Mouse (Mus musculus) thymus, postnatal 10 days (tissue): ENCODE measurements around the gene Siah2.

ENCODE experiments used
- DNase-seq, 2 experiments: peaks; one replicate each; pipeline ENCODE4 v3.0.0; 2021; ENCODE audit warnings: low spot score in 2 of 2

Gene Siah2

GRCm38 (mm10) chr3:58691997-58692721 lies at the start of gene Siah2:
Siah2 (minus strand) TSS chr3:58692400.
- peak; percentile 83 to 84 for DNase-seq

GRCm38 (mm10) chr3:58739536-58739935 lies 47.3 kb upstream of the Siah2 start:
- no peak for DNase-seq

- DNase-seq: no peak
Measured at GRCm38 (mm10) chr3:58738346-58739089, 46.3 kb upstream of the Siah2 start.

GRCm38 (mm10) chr3:58731520-58731919 lies 39.3 kb upstream of the Siah2 start:
- no peak for DNase-seq

- no peak for DNase-seq
Measured at GRCm38 (mm10) chr3:58730580-58730979, 38.4 kb upstream of the Siah2 start.

- DNase-seq: no peak
Measured at GRCm38 (mm10) chr3:58729549-58729948, 37.3 kb upstream of the Siah2 start.

- no peak for DNase-seq
Measured at GRCm38 (mm10) chr3:58727601-58728000, 35.4 kb upstream of the Siah2 start.

GRCm38 (mm10) chr3:58727012-58727411 lies 34.8 kb upstream of the Siah2 start:
- DNase-seq: peak in 1 of 2 experiments; percentile 12

- no peak for DNase-seq
Measured at GRCm38 (mm10) chr3:58726374-58726773, 34.2 kb upstream of the Siah2 start.

GRCm38 (mm10) chr3:58724815-58725214 lies 32.6 kb upstream of the Siah2 start:
- no peak for DNase-seq

- DNase-seq: no peak
Measured at GRCm38 (mm10) chr3:58723656-58724055, 31.5 kb upstream of the Siah2 start.

- no peak for DNase-seq
Measured at GRCm38 (mm10) chr3:58719461-58720230, 27.4 kb upstream of the Siah2 start.

GRCm38 (mm10) chr3:58716705-58717104 lies 24.5 kb upstream of the Siah2 start:
- no peak for DNase-seq

- DNase-seq: no peak
Measured at GRCm38 (mm10) chr3:58714767-58715166, 22.6 kb upstream of the Siah2 start.

- DNase-seq: no peak
Measured at GRCm38 (mm10) chr3:58714034-58714433, 21.8 kb upstream of the Siah2 start.

GRCm38 (mm10) chr3:58713191-58713590 lies 21.0 kb upstream of the Siah2 start:
- no peak for DNase-seq

- no peak for DNase-seq
Measured at GRCm38 (mm10) chr3:58704547-58704946, 12.3 kb upstream of the Siah2 start.

- DNase-seq: no peak
Measured at GRCm38 (mm10) chr3:58703748-58704147, 11.5 kb upstream of the Siah2 start.

- DNase-seq: no peak
Measured at GRCm38 (mm10) chr3:58702329-58702728, 10.1 kb upstream of the Siah2 start.

GRCm38 (mm10) chr3:58701441-58701840 lies 9.2 kb upstream of the Siah2 start:
- no peak for DNase-seq

- no peak for DNase-seq
Measured at GRCm38 (mm10) chr3:58697926-58698325, 5.7 kb upstream of the Siah2 start.

- DNase-seq: no peak
Measured at GRCm38 (mm10) chr3:58696806-58697205, 4.6 kb upstream of the Siah2 start.
